Mouse (Mus musculus) midbrain, embryonic 11.5 days (tissue): Measurements from ENCODE around the gene Unc13d. TPM values are rescaled to one million over a fixed set of nuclear protein-coding genes. Genes with fewer than 3 reads are reported as not detected.

Source experiments
- ATAC-seq: fragments of 200-750 bp; cut with Nextera tagmentation; 2 replicates; pipeline ENCODE4 v1.8.0; 2017; ENCODE audit warnings: moderate TSS enrichment, moderate library complexity; ENCODE audit not compliant: low FRiP score
- DNase-seq: peaks from one replicate; pipeline ENCODE4 v3.0.0; 2015; ENCODE audit warnings: low spot score; ENCODE audit errors: missing footprints
- H3K27ac ChIP-seq: fragments of 300-500 bp; sonication (generic); 2 replicates; pipeline ENCODE4 v1.5.1; 2014; ENCODE audit warnings: low read depth, low read length
- H3K27me3 ChIP-seq: fragments of 300-500 bp; sonication (generic); 2 replicates; pipeline ENCODE4 v1.6.1; 2014; ENCODE audit warnings: mild to moderate bottlenecking, low read length, moderate library complexity, mixed read lengths; ENCODE audit not compliant: control insufficient read depth, insufficient read depth
- H3K36me3 ChIP-seq: fragments of 300-500 bp; sonication (generic); 2 replicates; pipeline ENCODE4 v1.6.1; 2014; ENCODE audit warnings: mild to moderate bottlenecking, low read length, moderate library complexity, mixed read lengths; ENCODE audit not compliant: control insufficient read depth, insufficient read depth
- H3K4me1 ChIP-seq: fragments of 300-500 bp; sonication (generic); 2 replicates; pipeline ENCODE4 v1.6.1; 2014; ENCODE audit warnings: low read length; ENCODE audit not compliant: control insufficient read depth, insufficient read depth
- H3K4me2 ChIP-seq: fragments of 300-500 bp; sonication (generic); 2 replicates; pipeline ENCODE4 v1.6.1; 2014; ENCODE audit warnings: mild to moderate bottlenecking, moderate library complexity
- H3K4me3 ChIP-seq: fragments of 300-500 bp; sonication (generic); 2 replicates; pipeline ENCODE4 v1.5.1; 2014; ENCODE audit warnings: low read depth, low read length
- H3K9ac ChIP-seq: fragments of 300-500 bp; sonication (generic); 2 replicates; pipeline ENCODE4 v1.6.1; 2014; ENCODE audit warnings: low read length
- H3K9me3 ChIP-seq: fragments of 300-500 bp; sonication (generic); 2 replicates; pipeline ENCODE4 v1.6.1; 2016; ENCODE audit warnings: low read length; ENCODE audit not compliant: control insufficient read depth
- WGBS: fragments of 180-500 bp; shearing (Covaris S2); extraction: QIAGEN DNeasy Blood & Tissue Kit; methylation state at CpG from one replicate; pipeline ENCODE4 v1.1.7; 2014; 5-methylcytosine and 5-hydroxymethylcytosine counted together
- polyA plus RNA-seq: library from polyadenylated mRNA; unstranded; fragments of >200 nt; fragmentation: Nextera tagmentation; extraction: Ambion mirVana; gene quantifications from 2 replicates; pipeline ENCODE4 v1.2.1, GENCODE M21; 2014

The Unc13d gene
- polyA plus RNA-seq, 1 experiment from 2014 or later, result 0.82 TPM

GRCm38 (mm10) chr11:116059691-116060025, 18.1 kb downstream of the Unc13d start:
- ATAC-seq (no peak), DNase-seq (no peak)
- H3K4me2 ChIP-seq, result no peak overlapping the region
- H3K27me3 ChIP-seq, result no peaks in the 10 kb centered on the region
- H3K9me3 ChIP-seq, result no peaks in the 10 kb centered on the region
- no peak overlapping the region for H3K27ac ChIP-seq
- H3K9ac ChIP-seq, result no peak overlapping the region
- H3K4me3 ChIP-seq, result no peak overlapping the region
- no peaks in the 10 kb centered on the region for H3K4me1 ChIP-seq
- WGBS, result 97% methylated on average over 11 of the region's 11 CpGs
- peaks cover 34% of the 10 kb centered on the region for H3K36me3 ChIP-seq

DNA sequence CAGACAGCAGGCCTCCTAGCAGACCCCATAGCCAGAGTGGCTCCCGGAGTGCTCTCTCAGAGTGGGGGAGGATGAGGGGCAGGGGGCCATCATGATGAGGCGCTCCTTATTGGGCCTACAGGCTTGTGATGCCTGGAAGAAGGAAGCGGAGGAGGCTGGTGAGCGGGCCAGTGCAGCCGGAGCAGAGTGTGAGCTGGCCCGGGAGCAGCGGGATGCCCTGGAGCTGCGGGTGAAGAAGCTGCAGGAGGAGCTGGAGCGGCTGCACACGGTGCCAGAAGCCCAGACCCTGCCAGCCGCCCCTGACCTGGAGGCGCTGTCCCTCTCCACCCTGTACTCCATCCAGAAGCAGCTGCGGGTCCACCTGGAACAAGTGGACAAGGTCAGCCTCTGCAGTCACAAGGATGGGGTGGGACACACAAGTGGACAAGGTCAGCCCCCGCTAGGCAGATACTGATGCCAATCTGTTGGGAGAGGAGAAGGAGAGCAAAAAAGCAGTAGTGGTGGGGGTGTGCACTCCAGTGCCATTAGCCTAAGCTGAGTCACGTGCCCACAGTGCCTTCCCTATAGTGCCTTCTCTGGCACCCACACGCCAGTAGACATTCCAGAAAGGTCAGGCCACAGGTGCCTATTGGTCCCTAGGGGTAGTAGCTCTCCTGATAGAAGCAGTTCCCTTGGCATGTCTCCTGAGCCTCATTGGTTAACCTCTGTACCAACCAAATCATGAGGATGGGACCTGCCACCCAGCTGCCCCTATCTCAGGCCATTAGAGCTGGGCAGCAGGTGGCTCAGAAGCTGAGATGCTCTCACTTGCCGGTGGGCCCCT, 18.7 kb downstream of the Unc13d start:
- whole genome bisulfite sequencing, result 92% methylated on average over 17 of the region's 17 CpGs
- no peak overlapping the region for H3K4me3 ChIP-seq
- H3K9me3 ChIP-seq, result no peaks in the 10 kb centered on the region
- no peaks in the 10 kb centered on the region for H3K27me3 ChIP-seq
- DNase-seq (no peak), ATAC-seq (no peak)
- H3K4me1 ChIP-seq, result no peaks in the 10 kb centered on the region
- no peak overlapping the region for H3K9ac ChIP-seq
- peaks cover 38% of the 10 kb centered on the region for H3K36me3 ChIP-seq
- no peak overlapping the region for H3K27ac ChIP-seq
- no peak overlapping the region for H3K4me2 ChIP-seq

DNA sequence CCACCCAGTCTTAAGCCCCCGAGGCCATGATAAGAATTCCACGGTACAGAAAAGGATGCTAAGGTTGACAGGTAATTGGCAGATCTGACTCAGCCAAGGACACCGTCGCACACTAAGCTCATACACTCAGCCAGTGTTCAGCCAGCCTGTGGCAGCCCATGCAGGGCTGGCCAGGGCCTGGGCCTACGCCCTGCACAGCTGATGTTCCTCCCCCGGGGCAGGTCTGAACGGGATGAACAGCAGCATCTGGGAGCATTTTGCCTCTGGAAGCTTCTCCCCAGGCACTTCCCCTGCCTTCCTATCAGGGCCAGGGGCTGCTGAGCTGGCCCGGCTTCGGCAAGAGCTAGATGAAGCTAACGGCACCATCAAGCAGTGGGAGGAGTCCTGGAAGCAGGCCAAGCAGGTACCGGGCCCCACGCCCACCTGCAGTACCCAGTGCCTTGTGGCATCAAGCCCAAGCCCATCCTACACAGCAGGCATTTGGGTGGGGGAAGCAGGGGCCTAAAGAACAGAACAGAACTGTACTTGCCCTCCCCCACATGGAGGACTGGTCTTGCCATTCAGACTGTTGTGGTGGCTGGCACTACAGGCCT, 19.6 kb downstream of the Unc13d start:
- DNase-seq (no peak), ATAC-seq (no peak)
- Histone ChIP-seq H3K36me3 (peaks cover 44% of the 10 kb centered on the region), H3K9ac (no peak overlapping the region), H3K4me1 (no peaks in the 10 kb centered on the region), H3K4me2 (no peak overlapping the region), H3K4me3 (no peak overlapping the region), H3K9me3 (no peaks in the 10 kb centered on the region), H3K27ac (no peak overlapping the region), H3K27me3 (no peaks in the 10 kb centered on the region)
- 89% methylated on average over 12 of the region's 12 CpGs for WGBS

DNA sequence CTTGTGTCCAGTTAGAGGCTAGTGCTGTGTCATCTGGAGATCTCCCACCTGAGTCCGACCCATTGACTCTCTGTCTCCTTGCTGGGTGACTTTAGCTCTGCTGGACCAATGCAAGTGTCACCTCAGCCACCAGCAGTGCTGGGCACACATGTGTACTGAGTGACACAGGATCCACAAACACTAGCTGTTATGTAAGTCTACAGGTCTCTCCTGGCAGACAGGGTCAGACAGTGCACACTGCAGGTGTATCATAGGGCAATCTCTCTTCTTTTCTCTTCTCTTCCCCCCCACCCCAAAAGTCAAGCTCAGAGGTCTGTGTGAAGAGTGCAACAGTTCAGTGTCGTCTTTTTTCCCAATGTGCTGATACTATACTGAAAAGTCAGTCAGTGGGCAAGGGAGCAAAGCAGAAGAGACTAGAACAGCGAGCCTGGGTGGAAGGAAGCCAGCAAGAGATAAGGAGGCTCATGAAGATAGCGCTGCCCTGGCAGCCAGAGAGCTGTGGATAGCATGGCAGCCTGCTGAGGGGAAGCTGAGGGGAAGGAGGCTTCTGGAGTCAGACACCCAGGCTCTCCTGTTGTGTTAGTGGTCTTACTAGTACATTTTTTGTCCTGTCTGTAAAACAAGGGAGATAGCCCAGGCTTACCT, 20.4 kb downstream of the Unc13d start:
- no peak overlapping the region for H3K4me3 ChIP-seq
- no peak overlapping the region for H3K4me2 ChIP-seq
- peaks cover 52% of the 10 kb centered on the region for H3K36me3 ChIP-seq
- ATAC-seq (no peak), DNase-seq (no peak)
- H3K27ac ChIP-seq, result no peak overlapping the region
- H3K9me3 ChIP-seq, result no peaks in the 10 kb centered on the region
- no peaks in the 10 kb centered on the region for H3K4me1 ChIP-seq
- no peak overlapping the region for H3K9ac ChIP-seq
- WGBS, result 93% methylated on average over 4 of the region's 4 CpGs
- H3K27me3 ChIP-seq, result no peaks in the 10 kb centered on the region

DNA sequence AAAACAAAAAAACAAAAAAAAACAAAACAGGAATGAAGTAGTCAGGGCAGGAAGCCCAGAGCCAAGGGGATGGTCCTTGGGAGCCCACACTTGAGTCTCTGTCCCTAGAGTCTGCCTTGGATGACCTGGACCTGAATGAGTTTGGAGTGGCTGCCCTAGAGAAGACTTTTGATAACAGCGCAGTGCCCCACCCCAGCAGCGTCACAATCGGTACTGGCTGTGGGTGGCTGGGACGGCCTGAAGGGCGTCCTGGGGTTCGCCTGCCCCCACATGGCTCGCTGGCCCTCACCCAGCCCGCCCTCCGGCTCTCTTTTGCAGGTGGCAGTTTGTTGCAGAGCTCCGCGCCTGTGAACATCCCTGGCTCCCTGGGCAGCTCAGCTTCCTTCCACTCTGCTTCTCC, 21.9 kb downstream of the Unc13d start:
- H3K36me3 ChIP-seq, result peaks cover 58% of the 10 kb centered on the region
- H3K9ac ChIP-seq, result no peak overlapping the region
- ATAC-seq (no peak), DNase-seq (no peak)
- no peak overlapping the region for H3K27ac ChIP-seq
- no peaks in the 10 kb centered on the region for H3K4me1 ChIP-seq
- H3K4me2 ChIP-seq, result no peak overlapping the region
- 90% methylated on average over 11 of the region's 11 CpGs for WGBS
- H3K27me3 ChIP-seq, result no peaks in the 10 kb centered on the region
- H3K9me3 ChIP-seq, result no peaks in the 10 kb centered on the region
- H3K4me3 ChIP-seq, result no peak overlapping the region

- H3K27me3 ChIP-seq, result no peaks in the 10 kb centered on the region
- H3K9ac ChIP-seq, result no peak overlapping the region
- H3K4me2 ChIP-seq, result no peak overlapping the region
- ATAC-seq, result no peak
- H3K4me3 ChIP-seq, result no peak overlapping the region
- no peak for DNase-seq
- H3K27ac ChIP-seq, result no peak overlapping the region
- WGBS, result 97% methylated on average over 9 of the region's 9 CpGs
- H3K9me3 ChIP-seq, result no peaks in the 10 kb centered on the region
- peaks cover 62% of the 10 kb centered on the region for H3K36me3 ChIP-seq
- H3K4me1 ChIP-seq, result no peaks in the 10 kb centered on the region
Observed at GRCm38 (mm10) chr11:116053510-116054229, 24.1 kb downstream of the Unc13d start.

GRCm38 (mm10) chr11:116050196-116050595, 27.6 kb downstream of the Unc13d start:
- Histone ChIP-seq H3K4me2 (no peak overlapping the region), H3K4me1 (no peaks in the 10 kb centered on the region), H3K9ac (no peak overlapping the region), H3K36me3 (peaks cover 46% of the 10 kb centered on the region), H3K27ac (no peak overlapping the region), H3K27me3 (no peaks in the 10 kb centered on the region), H3K4me3 (no peak overlapping the region), H3K9me3 (no peaks in the 10 kb centered on the region)
- ATAC-seq, result no peak
- no peak for DNase-seq
- WGBS, result 88% methylated on average over 4 of the region's 4 CpGs

GRCm38 (mm10) chr11:116049610-116050009, 28.2 kb downstream of the Unc13d start:
- WGBS, result 94% methylated on average over 2 of the region's 2 CpGs
- H3K36me3 ChIP-seq, result peaks cover 45% of the 10 kb centered on the region

GRCm38 (mm10) chr11:116045173-116045572, 32.6 kb downstream of the Unc13d start:
- no peak for ATAC-seq
- H3K9ac ChIP-seq, result no peak overlapping the region
- WGBS, result 96% methylated on average over 6 of the region's 6 CpGs
- no peak overlapping the region for H3K27ac ChIP-seq
- H3K4me2 ChIP-seq, result no peak overlapping the region
- H3K4me1 ChIP-seq, result no peaks in the 10 kb centered on the region
- no peaks in the 10 kb centered on the region for H3K27me3 ChIP-seq
- H3K4me3 ChIP-seq, result no peak overlapping the region
- DNase-seq, result no peak
- H3K36me3 ChIP-seq, result peaks cover 26% of the 10 kb centered on the region
- no peaks in the 10 kb centered on the region for H3K9me3 ChIP-seq

More at GRCm38 (mm10) chr11:116049610-116050009, 28.2 kb downstream of the Unc13d start:
- H3K4me2 ChIP-seq, result no peak overlapping the region
- H3K4me1 ChIP-seq, result no peaks in the 10 kb centered on the region
- no peak for ATAC-seq
- no peaks in the 10 kb centered on the region for H3K9me3 ChIP-seq
- H3K9ac ChIP-seq, result no peak overlapping the region
- H3K27ac ChIP-seq, result no peak overlapping the region
- DNase-seq, result no peak
- H3K27me3 ChIP-seq, result no peaks in the 10 kb centered on the region
- no peak overlapping the region for H3K4me3 ChIP-seq
